Mouse (Mus musculus): ENCODE results near the gene Olfr1448.
"Not testable (repeated sequence)": the region's sequence is repeated elsewhere in the genome, so short reads cannot be mapped to it uniquely, and the experiment has no call there.

The Olfr1448 gene

DNA sequence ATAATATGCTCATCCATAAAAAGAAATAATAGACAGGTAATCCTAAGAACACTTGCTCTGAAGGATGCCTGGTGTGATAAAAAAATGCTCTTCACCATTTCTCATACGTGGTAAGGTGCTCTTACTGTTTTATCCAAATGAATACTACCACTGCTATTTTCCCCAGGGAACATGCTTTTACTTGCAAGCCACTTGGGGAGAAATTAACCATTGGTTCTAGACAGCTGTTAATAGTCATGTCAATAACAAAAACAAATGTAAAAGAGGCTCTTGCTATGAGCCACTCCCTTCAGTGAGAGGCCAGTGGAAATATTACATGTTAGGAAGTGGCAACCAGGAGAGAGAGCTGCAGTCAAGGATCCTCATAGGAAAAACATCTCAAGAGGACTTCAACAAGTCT lies at the start of gene Olfr1448:
TSS of gene Olfr1448 (minus strand) at position 101 of the 400 bp plus-strand sequence.
- no peak for DNase-seq

DNA sequence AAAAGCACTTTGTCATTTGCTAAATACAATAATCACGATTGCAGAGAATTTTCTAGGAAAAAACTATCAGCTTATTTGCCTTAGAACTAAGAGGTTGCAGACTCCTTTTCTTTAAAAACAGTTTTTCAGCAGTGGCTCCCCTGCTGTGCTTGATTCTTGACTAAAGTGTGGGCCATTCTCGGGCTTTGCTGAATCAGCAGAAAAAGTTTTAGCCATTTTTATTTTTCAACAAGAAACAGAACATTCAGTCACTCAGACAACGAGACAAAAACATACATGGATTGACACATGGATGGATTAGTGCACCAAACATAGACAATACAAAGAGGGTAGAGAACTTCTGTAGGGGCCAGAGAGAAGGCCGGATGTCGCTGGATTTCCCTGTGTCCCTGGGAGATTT lies 45.9 kb upstream of the Olfr1448 start:
- DNase-seq = not testable (repeated sequence)

DNA sequence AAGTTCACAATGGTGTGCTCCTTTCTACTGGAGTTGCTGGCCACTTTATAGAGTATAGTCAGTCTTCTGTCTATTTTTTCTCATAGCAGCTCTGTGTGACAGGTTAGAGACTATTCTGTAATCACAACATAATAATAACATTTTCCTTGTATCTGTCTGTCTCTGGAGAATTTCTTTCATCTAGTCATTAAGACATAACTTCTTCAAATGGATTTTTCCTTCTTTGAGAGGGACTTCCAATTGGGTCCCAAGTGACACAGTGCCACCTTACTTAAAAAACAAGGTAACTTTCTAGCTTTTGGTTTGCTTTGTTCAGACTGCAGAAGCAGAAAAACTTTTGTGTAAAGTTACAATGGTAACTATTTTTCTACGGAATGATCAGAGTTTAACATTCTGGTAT lies 25.7 kb upstream of the Olfr1448 start, which contains the start of gene Olfr1450:
TSS of gene Olfr1450 (plus strand) at position 301 of the 400 bp plus-strand sequence.
- no peak for DNase-seq

DNA sequence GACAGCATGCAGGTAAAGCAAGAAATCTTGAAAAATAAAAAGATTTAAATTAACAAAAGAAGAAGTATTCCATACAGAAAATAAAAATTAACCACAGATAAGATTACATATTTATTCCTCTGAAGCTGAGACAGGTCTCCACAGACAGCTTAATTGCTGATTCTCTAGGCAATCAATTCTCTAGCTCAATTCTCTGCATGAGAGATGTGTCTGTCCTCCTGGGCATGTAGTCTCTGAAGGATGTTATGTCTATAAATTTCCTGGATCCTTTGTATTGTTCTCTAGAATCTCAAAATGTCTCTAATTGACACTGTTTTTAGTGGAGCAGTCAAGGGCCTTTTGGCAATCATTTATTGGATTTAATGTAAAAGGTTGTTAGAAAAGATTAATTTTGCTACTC lies 6.3 kb upstream of the Olfr1448 start, which contains the start of gene Olfr1449:
TSS of gene Olfr1449 (plus strand) at position 301 of the 400 bp plus-strand sequence.
- no peak for DNase-seq

DNA sequence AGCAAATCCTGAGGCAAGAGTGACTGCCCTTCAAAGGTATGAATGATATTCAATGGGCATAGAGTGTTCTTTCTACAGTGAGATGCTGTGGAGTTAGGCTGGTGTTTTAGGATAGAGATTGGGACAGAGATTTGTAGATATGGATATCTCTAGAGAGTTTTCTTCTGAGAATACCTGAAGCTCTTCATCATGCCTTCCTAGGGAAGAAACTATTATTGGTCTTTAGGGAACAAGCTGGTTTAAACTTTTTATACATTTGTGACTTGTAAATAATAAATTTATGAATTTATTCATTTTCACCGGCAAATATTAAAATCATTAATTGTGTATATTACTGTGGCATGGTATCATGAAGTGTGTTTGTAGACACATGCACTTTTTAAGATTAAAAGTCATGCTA lies 20.6 kb downstream of the Olfr1448 start, which contains the start of gene Olfr1447:
TSS of gene Olfr1447 (minus strand) at position 101 of the 400 bp plus-strand sequence.
- DNase-seq = no peak

DNA sequence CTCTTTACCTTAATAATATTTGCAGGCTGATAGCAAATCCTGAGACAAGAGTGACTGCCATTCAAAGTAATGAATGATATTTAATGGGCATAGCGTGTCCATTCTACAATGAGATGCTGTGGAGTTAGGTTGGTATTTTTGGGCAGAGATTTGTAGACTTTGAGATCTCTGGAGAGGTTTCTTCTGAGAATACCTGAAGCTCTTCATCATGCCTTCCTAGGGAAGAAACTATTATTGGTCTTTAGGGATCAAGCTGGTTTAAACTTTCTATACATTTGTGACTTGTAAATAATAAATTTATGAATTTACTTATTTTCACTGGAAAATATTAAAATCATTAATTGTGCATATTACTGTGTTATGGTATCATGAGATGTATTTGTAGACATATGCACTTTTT lies 30.8 kb downstream of the Olfr1448 start, which contains the start of gene Olfr1446:
TSS of gene Olfr1446 (minus strand) at position 101 of the 400 bp plus-strand sequence.
- DNase-seq = no peak

DNA sequence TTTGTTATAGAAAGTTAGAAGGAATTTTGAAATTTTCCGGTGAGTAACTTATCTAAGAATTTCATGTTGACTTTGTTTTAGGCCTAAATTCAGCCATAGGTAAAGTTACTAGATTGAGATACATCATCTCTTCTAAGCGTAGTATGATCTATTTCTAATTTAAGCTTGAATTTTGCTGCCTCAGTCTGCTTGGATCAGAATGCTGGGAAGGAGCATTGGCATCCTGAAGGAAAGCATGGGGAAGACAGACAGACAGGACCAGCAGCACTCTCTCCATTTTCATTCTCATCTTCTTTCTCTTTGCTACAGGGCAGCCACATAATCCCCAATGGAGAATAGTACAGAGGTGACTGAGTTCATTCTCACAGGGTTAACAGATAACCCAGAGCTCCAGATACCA lies 40.7 kb downstream of the Olfr1448 start, which contains the start of gene Olfr1445:
TSS of gene Olfr1445 (plus strand) at position 301 of the 400 bp plus-strand sequence.
- DNase-seq = no peak
